Mouse (Mus musculus) natural killer cell, adult 2 months (primary cell): ENCODE measurements around the gene Cryl1.

ENCODE experiments used
- DNase-seq, 2 experiments: peaks; one replicate each; pipeline ENCODE4 v3.0.0; 2022; ENCODE audit warnings: low spot score in 2 of 2

The Cryl1 gene

DNA sequence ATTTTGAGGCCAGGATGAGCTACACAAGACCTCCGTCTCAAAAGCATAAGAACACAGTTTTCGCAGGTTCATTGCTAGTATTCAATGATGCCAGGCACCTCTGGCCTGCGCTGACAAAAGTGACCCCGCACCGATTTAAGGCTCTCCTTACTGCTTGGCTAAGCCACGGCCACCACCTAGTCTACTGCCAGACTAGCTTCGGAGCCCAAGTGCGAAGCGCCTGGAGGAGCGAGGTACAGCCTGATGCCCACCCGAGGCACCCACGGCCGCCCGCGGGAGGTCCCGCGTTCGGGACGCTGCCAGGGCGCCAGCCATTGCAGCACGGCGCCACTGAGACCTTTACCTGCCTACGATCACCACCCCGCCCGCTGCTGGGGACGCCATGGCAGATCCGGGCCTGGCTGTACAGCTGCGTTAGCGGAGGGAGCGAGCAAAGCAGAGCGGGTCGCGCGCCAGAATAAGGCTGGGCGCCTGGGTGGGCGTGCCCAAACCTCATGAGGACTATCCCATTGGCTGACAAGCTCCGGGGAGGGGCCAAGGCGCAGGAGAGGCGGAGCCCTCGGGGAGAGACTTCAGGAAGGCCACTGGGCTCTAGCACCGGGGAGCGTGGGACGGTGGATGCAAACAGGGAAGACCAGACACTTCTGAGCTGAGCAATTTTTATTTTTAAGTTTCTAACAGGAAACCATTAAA, at the start of gene Cryl1:
TSS of gene Cryl1 (minus strand) at position 465 of the 693 bp plus-strand sequence.
- DNase-seq: peak; percentile 85 to 92

DNA sequence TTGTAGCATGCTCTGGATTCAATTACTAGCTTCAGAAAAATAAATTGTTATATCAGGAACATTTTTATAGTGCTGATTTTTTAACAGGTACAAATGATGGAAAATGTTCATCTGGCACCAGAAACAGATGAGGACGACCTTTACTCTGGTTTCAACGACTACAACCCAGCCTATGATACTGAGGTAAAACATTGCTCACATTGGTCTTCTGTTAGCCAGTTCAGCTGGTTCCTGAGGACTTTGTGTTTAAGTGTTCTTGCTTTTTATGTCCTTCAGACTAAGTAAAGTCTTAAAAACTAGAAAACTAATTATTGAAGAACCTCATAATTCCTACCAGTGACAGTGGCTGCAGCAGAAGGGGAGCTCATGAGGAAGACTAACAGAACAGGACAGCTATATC, 32.1 kb upstream of the Cryl1 start:
- no peak for DNase-seq

DNA sequence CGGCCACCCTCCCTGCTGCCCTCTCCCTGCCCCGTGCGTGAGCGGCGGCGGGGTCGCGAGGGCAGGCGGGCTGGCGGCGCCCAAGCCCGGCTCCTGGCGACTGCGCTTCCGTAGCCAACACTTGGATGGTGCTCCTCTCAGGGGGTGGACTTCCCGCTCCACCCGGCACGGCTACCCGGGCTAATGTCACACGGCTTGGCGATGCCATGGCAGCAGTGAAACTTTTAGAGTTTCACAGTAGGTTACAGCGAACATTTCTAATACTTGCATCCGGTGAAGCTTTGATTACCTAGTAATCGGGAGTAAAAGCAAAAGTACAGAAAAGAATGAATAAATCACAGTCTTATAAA, 25.9 kb upstream of the Cryl1 start:
- DNase-seq: no peak

DNA sequence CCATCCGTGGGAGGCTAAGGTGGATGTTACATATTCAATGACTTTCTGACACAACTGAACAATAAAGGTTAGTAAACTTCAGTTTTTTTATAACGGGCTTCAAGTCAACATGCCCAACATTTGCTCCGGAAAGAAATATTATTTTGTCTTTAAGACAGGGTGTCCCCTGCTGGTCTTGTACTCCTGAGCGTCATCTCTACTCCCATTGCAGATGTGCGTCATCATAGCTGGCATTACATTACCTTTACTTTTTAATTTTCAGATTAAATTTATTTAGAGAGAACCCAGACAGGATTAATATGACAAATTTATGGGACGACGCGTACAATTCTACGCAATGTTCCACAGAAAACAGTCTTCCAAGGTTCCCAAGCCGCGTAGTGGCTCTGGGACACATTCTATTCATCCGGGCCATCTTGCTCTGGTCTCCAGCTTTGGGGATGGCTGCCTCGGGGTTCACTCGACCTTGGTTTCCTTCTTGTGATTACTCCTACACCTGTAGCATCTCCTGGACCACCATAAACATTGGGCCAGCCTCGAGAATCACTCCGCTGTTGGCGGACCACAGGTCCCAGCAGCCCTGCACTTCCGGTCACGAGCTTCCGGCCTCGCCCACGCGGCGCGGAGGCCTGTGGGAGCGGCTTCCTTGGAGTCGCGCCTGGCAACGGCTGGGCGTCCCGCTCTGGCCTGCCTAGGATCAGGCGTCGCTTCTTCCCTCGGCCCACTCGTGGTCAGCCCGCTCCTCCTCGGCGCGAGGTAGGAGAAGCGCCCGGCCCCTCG, 25.3 kb upstream of the Cryl1 start, which contains the start of gene Ift88:
TSS of gene Ift88 (plus strand) at position 631 of the 780 bp plus-strand sequence.
- DNase-seq: peak; percentile 71 to 83

DNA sequence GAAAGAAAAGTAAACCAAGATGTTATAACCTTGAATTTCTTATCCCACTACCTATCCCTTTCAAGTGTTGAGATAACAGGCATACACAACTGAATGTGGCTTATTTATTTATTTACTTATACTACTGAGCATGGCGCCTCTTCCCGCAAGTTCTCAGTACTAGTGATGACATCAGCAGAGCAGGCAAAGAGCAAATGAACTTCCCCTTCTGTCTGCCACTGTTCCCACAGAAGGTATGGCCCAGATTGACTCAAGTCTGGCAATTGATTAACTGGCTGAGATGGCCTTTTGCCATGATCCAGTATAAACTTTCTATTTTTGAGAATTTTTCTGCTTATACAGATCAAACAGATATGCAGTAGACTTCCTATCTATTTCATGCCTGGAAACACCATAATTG, 18.9 kb upstream of the Cryl1 start:
- DNase-seq: no peak

DNA sequence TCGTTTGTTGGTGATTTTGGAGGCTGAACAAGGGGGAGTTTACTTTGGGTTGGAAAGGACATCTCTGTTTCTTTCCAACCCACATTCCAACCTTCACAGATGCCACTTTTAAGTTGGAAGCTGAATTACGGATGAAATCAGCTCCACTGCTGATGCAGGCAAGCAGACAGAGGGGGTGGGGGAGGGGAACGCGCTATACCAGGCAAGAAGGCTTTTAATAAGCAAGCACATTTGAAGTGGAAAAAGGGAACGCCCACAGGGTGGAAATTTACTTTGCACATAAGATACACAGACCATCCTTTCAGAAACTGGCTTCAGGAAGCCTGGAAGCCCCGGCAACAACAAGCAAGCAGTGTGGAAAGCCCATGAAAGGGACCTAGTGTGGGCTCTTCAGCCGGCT, 13.8 kb upstream of the Cryl1 start:
- DNase-seq: no peak

DNA sequence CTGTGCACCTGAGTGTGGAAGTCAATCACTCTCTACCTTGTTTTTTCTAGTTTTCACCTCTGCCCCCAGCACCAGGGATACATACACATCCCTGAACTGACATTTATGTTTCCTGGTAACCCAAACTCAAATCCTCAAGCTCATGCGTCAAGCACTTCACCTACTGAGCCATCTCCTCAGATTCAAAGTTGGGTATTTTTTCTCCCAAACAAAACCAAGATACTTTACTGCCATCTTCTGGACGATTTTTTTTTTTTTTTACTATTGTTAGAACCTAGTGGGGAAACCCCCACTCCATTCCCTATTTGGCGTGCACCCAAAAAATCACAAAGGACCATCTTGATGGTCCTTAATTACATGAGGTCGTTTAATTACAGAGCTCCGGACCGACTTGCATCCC, 10.8 kb upstream of the Cryl1 start:
- DNase-seq: no peak

DNA sequence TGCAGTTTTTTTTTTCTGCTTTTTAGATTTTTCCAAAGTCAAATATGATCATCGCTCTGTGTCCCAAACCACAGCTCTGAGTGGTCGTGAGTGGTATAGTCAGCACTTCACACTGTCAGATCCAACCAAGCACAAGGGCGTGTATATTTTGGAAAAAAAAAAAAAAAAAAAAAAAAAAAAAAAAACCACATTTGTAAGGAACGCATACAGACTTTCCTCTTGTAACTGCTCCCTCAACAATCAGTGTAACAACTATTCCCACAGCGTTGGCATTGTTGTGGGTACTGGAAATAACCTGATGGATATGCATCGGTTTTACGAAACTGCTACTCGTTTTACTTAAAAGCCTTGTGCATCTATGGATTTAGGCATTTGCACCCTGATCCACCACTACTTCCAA, 9.8 kb upstream of the Cryl1 start:
- no peak for DNase-seq

DNA sequence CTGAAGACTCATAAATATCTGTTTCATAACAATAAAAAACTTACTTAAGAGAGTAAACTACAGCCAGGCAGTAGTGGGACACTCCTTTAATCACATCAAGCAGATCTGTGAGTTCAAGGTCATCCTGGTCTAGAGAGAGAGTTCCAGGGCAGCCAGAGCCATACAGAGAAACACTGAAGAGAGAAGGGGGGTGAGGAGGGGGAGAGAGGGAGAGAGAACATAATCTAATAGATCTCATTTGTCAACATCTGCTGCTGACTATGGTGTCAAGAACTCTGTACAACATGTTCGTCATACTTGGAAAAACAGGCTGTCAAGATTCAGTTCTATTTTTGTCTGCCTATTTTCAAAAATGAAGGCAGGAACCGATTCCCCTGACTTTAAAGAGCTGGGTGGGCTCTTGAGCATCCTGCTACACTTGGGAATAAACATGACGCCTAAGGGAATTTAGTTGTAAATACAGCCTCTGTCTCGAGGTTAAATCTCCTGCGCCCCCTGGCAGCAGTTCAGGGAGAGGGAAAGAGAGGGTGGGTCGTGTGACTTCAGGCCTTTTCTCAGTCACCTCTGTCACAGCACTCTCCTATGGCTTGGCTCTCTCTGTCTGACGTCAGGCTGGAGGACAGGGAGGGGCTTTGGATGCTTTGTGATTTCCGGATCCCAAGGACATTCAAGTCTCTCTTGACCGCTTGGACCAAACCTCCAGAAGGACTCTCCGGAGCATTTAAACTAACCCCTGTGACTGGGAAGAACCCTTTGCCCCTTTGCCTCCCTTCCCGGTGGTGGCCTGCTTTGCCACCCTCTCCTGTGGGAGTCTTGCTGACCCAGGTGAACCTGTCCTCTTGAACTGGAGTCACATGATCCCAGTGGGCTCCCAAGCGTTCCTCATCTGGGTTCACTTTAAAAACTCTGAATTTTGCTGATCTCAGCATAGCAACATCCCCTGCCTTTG, 9.0 kb upstream of the Cryl1 start:
- DNase-seq: peak in 1 of 2 experiments; percentile 16

DNA sequence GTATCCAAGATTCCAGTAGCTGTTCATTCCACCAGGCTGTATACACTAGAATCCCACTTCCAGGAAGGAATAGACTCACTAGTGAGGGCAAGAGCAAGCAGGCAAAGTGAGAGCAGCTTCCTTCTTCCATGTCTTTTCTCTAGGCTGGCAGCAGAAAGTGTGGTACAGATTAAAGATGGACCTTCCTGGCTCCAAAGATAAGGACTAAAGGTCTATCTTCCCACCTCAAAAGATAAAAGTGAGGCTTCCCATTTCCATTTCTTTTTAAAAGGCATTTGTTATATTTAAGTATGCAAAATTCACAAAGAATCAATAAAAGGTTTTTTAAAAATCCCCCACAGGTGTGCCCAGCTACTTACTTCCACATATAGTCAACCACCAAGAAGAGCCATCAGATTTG, 4.5 kb upstream of the Cryl1 start:
- DNase-seq: no peak

DNA sequence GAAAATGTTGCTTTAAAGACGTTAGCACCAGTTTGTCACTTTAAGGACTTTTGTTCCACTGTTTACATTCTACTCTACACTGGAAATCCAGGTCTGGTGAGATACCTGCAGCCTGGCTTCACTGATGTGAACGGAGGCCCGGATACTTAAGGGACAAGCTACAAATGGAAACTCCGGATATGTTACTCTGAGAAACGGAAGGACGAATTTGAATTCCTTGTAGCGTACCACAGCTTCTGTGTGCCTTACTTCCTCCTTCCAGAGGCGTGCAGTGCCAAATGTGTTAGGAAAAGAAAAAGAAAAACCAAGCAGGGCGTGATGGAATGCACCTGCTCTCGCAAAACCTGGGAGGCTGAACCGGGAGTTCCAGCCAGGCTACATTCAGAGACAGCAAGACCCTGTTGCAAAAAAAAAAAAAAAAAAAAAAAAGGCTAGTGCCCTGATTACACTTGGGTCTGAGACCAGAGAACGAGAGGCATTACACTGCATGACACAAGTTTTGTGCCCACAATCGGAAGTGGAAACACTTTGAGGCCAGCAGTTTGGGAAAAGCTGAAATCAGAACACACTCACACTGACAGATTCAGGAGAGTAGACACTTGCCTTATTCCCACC, 591 bp upstream of the Cryl1 start:
- no peak for DNase-seq

DNA sequence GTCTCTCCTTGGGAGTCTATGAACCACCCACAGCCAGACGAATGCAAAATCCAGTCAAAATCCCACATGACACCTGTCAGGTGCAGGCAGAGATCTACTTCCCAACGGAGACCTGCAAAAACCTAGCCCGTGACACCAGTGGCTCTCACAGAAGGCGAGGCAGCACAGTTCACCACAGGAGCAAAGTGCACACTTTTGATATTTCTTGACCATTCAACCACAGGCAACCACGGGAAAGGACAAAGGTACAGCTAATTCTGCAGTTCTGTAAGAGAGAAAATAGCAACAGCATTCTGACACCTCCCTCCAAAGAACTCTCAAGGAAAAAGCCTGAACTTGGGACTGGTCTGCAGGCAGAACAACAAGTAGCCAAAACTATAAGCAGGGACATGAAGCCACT, 1.1 kb downstream of the Cryl1 start:
- DNase-seq: no peak

DNA sequence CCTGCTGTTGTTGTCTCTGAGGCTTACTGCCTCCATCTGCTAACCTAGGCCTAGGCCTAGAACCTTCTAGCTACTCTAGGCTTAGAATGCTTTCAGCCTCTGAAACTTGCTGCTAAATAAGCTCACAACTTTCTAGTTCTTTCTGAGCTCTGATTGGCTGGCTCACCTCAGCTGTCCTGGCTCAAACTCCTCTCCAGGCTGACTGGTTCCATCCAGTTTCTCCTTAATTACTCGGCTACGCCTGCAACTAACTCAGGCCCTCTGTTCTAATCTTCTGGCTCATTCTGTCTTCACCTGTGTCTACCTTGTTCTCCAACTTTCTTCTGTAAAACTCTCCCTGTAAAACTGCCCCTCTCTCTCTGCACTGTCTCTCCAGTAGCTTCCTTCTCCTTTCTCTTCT, 2.9 kb downstream of the Cryl1 start:
- DNase-seq: no peak

DNA sequence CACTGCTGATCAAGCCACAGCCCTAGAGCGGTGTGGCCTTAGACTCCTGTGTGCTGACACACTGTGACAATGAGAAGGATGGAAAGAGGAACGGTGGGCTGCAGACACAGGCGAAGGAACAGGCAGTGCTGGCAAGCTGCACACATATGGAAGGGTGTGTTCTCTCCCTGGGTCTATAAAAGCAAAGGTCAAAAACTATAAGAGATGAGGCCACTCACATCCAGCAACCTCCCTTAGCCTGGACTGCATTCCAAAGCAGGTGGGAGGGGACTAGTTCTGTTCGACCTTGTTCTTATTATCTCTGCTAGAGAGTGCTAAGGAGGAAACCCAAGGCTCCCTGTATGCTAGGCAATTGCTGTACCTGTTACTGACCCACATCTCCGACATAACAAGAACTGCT, 6.1 kb downstream of the Cryl1 start:
- no peak for DNase-seq

DNA sequence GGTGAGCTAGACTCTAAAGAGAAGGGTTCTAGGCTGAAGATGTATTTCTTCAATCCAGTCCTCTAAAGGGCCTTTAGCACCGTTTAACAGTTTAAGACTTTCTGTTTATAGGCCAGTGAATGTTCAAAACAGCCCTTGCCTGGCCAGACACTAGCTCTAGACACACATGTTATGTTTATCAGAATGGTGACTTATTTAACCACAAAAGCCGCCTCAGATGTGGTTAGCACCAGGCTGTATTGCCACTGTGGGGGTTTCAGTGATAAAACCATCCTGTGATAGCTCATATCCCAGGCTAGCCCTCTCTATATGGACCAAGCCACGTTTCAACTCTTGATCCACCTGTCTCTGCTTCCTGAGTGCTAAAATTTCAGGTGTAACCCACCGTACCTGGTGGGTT, 6.7 kb downstream of the Cryl1 start:
- DNase-seq: peak; percentile 21 to 48

DNA sequence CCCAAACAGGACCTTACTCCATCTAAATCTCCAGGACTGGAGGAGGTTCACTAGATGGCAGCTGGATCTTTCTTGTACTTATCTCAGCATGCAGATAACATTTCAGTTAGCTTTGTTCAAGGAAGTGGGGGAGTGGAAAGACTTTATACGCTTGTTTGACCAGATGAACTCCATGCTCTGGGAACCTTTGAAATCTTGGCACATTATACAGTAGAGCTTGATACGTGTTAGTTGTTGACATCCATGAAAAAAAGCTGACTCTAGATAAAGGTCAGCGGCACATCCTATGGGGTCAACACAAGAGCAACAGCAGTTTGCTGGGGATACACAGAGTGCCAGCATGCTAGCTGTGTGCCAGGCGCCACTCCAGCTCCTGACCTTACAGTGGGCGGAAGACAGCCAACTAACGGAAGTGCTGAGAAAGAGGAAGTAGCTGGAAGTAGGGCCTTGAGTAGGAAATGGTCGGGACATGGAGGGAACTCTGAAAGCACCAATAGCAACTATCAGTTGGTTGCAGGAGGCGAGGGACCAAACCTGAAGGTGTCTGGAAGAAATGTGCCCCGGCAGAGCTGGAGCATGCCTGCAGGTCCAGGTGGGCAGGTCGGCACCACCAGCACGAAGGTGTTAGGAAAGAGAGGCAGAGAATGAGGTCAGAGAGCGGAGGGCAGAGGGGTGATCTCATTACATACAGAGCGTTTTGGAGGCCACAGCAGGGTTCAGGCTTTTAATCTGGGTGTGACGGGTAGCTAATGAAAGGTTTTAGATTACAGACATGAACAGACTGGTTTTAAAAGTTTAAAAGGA, 11.4 kb downstream of the Cryl1 start:
- no peak for DNase-seq

DNA sequence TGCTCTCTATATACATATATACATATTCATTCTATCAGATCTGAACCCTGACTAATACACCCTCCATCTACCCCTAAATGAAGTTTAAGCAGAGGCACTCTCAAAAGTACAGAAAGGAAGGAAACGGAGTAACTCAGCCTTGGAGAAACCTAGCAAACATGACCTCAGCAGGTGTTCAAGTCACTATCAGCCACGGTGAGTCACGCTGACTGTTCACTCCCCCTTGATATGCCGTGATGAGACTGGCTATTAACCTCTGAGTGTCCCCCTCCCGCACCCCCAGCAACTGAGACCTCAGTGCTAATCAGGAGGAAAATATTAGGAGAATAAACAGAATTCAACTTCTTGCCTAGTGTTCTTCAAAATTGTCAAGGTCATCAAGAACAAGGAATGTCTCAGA, 12.7 kb downstream of the Cryl1 start:
- no peak for DNase-seq

DNA sequence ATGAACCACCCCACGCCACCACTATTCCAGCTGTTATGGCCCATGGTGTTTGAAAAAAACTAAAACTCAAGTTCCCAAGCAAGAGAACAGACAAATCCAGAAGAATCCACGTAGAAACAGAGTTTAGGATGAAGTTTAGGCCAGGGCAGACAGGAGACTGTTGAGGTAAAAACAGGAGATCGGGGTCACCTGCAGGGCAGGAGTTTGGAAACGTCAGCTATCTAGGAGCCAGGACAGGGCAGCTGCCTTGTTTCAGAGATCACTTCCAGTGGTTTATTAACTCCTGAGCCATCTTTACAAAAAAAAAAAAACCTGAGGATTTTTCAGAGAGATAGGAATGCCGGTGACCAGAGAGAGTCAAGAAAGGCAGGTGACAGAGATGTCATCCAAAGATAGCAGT, 20.8 kb downstream of the Cryl1 start:
- no peak for DNase-seq

DNA sequence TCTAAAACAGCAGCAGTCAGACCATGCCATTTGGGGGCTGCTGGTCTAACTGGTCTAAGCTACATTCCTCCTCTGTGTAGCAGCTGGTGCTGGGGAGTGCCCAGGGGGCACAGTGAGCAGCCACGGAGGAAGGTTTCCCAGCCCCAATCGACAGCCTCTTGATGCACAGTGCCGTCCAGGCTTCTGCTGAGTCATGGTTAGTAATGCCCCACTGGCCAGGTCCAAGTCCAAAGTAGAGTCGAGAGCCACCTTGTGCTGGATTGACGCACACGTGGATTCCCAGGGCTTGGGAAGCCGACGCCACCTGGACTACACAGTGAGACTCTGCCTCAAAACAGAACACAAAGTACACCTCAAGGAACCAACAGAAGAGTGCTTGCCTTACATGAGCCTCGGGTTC, 21.4 kb downstream of the Cryl1 start:
- no peak for DNase-seq

DNA sequence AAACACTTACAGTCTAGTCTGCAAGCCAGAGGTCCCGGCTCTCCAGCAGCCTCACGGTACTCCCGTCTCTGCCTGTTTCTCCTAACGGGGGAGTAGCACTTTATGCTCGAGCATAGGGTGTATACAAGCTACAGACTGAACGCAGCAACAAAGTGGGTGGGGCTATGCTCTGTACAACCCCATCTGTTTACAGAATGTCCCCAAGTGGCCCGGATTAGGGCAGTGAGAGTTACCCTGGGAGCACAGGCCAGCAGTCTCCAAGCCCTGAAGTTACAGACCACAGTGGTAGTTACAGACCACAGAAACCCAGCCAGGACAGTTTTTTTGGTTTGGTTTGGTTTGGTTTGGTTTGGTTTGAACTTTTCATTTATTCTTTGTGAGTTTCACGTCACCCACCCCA, 22.3 kb downstream of the Cryl1 start:
- no peak for DNase-seq

DNA sequence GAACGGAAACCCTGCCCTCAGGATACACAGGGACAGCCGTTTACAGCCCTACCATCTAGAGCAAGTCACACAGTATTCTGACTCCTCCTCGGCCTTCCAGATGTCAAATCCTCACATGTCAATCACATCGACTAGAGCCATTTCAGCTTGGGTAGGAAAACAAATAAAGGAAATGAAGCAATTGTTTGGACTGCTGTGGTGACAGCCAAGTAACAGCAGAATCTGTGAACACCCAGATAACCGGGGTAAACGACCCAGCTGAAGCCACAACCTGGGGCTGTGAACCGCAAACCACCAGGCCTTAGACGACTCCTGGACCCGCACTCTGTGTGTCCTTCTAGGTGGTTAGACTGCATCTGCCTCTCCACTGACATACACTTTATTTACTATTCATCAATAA, 23.1 kb downstream of the Cryl1 start:
- DNase-seq: no peak
